Mouse (Mus musculus) C2C12 (cell line): ENCODE data around the gene Zscan18. TPM values are rescaled to one million over a fixed set of nuclear protein-coding genes. Genes with fewer than 3 reads are reported as not detected.
A peak's percentile ranks its signal among the peaks of the same experiment; 100 is the strongest.

Experiments
- H3K27me3 ChIP-seq: one replicate; pipeline ENCODE4 v1.6.1; 2011; ENCODE audit not compliant: control insufficient read depth, insufficient read depth, insufficient read length
- H3K36me3 ChIP-seq: one replicate; pipeline ENCODE4 v1.6.1; 2011; ENCODE audit not compliant: control insufficient read depth, insufficient read depth
- H3K4me3 ChIP-seq: one replicate; pipeline ENCODE4 v1.5.1; 2011; ENCODE audit warnings: mild to moderate bottlenecking, control low read depth; ENCODE audit not compliant: poor library complexity, insufficient read depth, severe bottlenecking
- H3K79me2 ChIP-seq: one replicate; pipeline ENCODE4 v1.6.1; 2011; ENCODE audit not compliant: control insufficient read depth, insufficient read depth
- H3K79me3 ChIP-seq: one replicate; pipeline ENCODE4 v1.6.1; 2011; ENCODE audit warnings: low read depth, control low read depth
- H3ac ChIP-seq: one replicate; pipeline ENCODE3; 2011; ENCODE audit warnings: low read depth; ENCODE audit not compliant: control insufficient read depth, insufficient read length
- CEBPB ChIP-seq: IDR thresholded peaks from one replicate; pipeline ENCODE4 v1.6.1; 2011; ENCODE audit warnings: low read depth, mild to moderate bottlenecking, control low read depth, moderate library complexity
- CTCF ChIP-seq: IDR thresholded peaks from one replicate; pipeline ENCODE4 v1.5.1; 2011; ENCODE audit not compliant: control insufficient read depth, insufficient read depth, insufficient read length
- FOSL1 ChIP-seq: IDR thresholded peaks from one replicate; pipeline ENCODE4 v1.8.0; 2011; ENCODE audit warnings: mild to moderate bottlenecking, low read length; ENCODE audit not compliant: poor library complexity, insufficient read depth, severe bottlenecking
- MAX ChIP-seq: IDR thresholded peaks from one replicate; pipeline ENCODE4 v1.6.1; 2011; ENCODE audit warnings: mild to moderate bottlenecking, control low read depth
- MYOD1 ChIP-seq: IDR thresholded peaks from one replicate; pipeline ENCODE4 v1.6.1; 2011; ENCODE audit warnings: low read depth; ENCODE audit not compliant: control insufficient read depth, insufficient read length
- MYOG ChIP-seq: IDR thresholded peaks from one replicate; pipeline ENCODE4 v1.6.1; 2011; ENCODE audit not compliant: control insufficient read depth, insufficient read length; ENCODE audit errors: extremely low read depth
- USF1 ChIP-seq: IDR thresholded peaks from one replicate; pipeline ENCODE4 v1.6.1; 2011; ENCODE audit warnings: low read depth, mild to moderate bottlenecking, control low read depth, moderate library complexity
- long read RNA-seq, 2 experiments: library from polyadenylated mRNA; unstranded; transcript quantifications; one replicate each; pipeline ENCODE4 v2.0.0; 2019 to 2020
- polyA plus RNA-seq: library from polyadenylated mRNA; unstranded; fragments of >200 nt; fragmentation: generic; extraction: Trizol; gene quantifications from one replicate; pipeline ENCODE4 v1.2.1, GENCODE M21; 2012; ENCODE audit warnings: missing spikeins

The Zscan18 gene
- 0.05 TPM for polyA plus RNA-seq
- long read RNA-seq, experiment 1, result 0 reads
- long read RNA-seq, experiment 2, result 0 reads

GRCm38 (mm10) chr7:12802866-12803726, at the start of gene Zscan18:
TSS of gene Zscan18 (minus strand) at chr7:12803635.
- no peak within 1 kb of the TSS for H3K4me3 ChIP-seq

GRCm38 (mm10) chr7:12835779-12836178, 32.3 kb upstream of the Zscan18 start:
- no peaks in the 10 kb centered on the region for H3K27me3 ChIP-seq
- H3K79me3 ChIP-seq, result no peaks in the 10 kb centered on the region
- H3K36me3 ChIP-seq, result peaks cover 19% of the 10 kb centered on the region
- no peak for TF ChIP-seq USF1
- no peak for TF ChIP-seq MYOD1
- TF ChIP-seq MAX, result no peak
- TF ChIP-seq CEBPB, result no peak
- no peak for TF ChIP-seq CTCF
- no peak for TF ChIP-seq FOSL1
- TF ChIP-seq MYOG, result no peak
- H3ac ChIP-seq, result no peak overlapping the region
- H3K4me3 ChIP-seq, result no peak overlapping the region
- no peaks in the 10 kb centered on the region for H3K79me2 ChIP-seq

More at GRCm38 (mm10) chr7:12802866-12803726, at the start of gene Zscan18:
- H3K79me2 ChIP-seq, result no peaks in the 10 kb centered on the region
- no peaks in the 10 kb centered on the region for H3K27me3 ChIP-seq
- H3K36me3 ChIP-seq, result peaks cover 16% of the 10 kb centered on the region
- no peaks in the 10 kb centered on the region for H3K79me3 ChIP-seq
- TF ChIP-seq USF1, result no peak
- no peak for TF ChIP-seq FOSL1
- TF ChIP-seq CEBPB, result no peak
- TF ChIP-seq MAX, result no peak
- no peak for TF ChIP-seq MYOG
- no peak for TF ChIP-seq MYOD1
- no peak for TF ChIP-seq CTCF
- H3ac ChIP-seq, result no peak within 1 kb of the TSS

GRCm38 (mm10) chr7:12835193-12835671, 31.8 kb upstream of the Zscan18 start:
- Histone ChIP-seq H3K4me3 (peak overlapping the region; percentile 39), H3K36me3 (peaks cover 19% of the 10 kb centered on the region), H3ac (peak overlapping the region; percentile 31), H3K79me3 (no peaks in the 10 kb centered on the region), H3K79me2 (no peaks in the 10 kb centered on the region), H3K27me3 (no peaks in the 10 kb centered on the region)
- TF ChIP-seq MYOG (no peak), CTCF (no peak), MAX (no peak), USF1 (no peak), CEBPB (no peak), FOSL1 (no peak), MYOD1 (no peak)

GRCm38 (mm10) chr7:12834162-12835120, 31.0 kb upstream of the Zscan18 start, which contains the start of gene Zfp110:
TSS of gene Zfp110 (plus strand) at chr7:12834761.
- Histone ChIP-seq H3K79me3 (no peaks in the 10 kb centered on the region), H3K36me3 (peaks cover 15% of the 10 kb centered on the region), H3K27me3 (no peaks in the 10 kb centered on the region), H3ac (peak within 1 kb of the TSS; percentile 31), H3K4me3 (peak within 1 kb of the TSS; percentile 39), H3K79me2 (no peaks in the 10 kb centered on the region)
- TF ChIP-seq FOSL1 (no peak), MAX (peak; percentile 44)

- Histone ChIP-seq H3K4me3 (peak within 1 kb of the TSS; percentile 60), H3K27me3 (no peaks in the 10 kb centered on the region), H3ac (peak within 1 kb of the TSS; percentile 87), H3K79me3 (peaks cover 12% of the 10 kb centered on the region), H3K79me2 (peaks cover 23% of the 10 kb centered on the region), H3K36me3 (no peaks in the 10 kb centered on the region)
- TF ChIP-seq FOSL1 (no peak), MAX (no peak), MYOD1 (no peak), USF1 (no peak), MYOG (no peak), CEBPB (no peak), CTCF (no peak)
Measured at GRCm38 (mm10) chr7:12818521-12819295, 15.3 kb upstream of the Zscan18 start, which contains the start of gene Zfp329. TSS of gene Zfp329 (minus strand) at chr7:12818858.
